Mouse (Mus musculus): ENCODE data around the gene Zc3h18. TPM values are rescaled to one million over a fixed set of nuclear protein-coding genes. Genes with fewer than 3 reads are reported as not detected.

Gene Zc3h18
- polyA plus RNA-seq, 1 experiment from 2014 or later: 54.8 TPM

- no peak for ATAC-seq (replicated peaks; ENCODE audit: low FRiP score)
- Histone ChIP-seq H3K4me1 (replicated peaks; ENCODE audit: control insufficient read depth, insufficient read depth, low read length) (no peaks in the 10 kb centered on the region), H3K4me2 (ENCODE audit: low read depth, low read length, severe bottlenecking) (peak overlapping the region; percentile 51), H3K9me3 (ENCODE audit: control insufficient read depth, low read length) (no peaks in the 10 kb centered on the region), H3K27me3 (ENCODE audit: control insufficient read depth, insufficient read depth, low read length) (peaks cover 25% of the 10 kb centered on the region), H3K4me3 (ENCODE audit: low read depth, low read length) (peak overlapping the region; percentile 24), H3K27ac (ENCODE audit: low read depth, low read length) (no peak overlapping the region), H3K36me3 (ENCODE audit: control insufficient read depth, insufficient read depth, low read length) (no peaks in the 10 kb centered on the region), H3K9ac (ENCODE audit: low read length) (peak overlapping the region; percentile 49; the same call in 1 of the 2 replicates)
- WGBS: 3% methylated on average over 11 of the region's 11 CpGs
- DNase-seq (ENCODE audit: low spot score): no peak
Observed at GRCm38 (mm10) chr8:122343341-122343740, 33.1 kb upstream of the Zc3h18 start.

GRCm38 (mm10) chr8:122343758-122344157 is 32.7 kb upstream of the Zc3h18 start:
- peak overlapping the region; percentile 49; the same call in 1 of the 2 replicates for H3K9ac ChIP-seq (ENCODE audit: low read length)
- H3K9me3 ChIP-seq (ENCODE audit: control insufficient read depth, low read length): no peaks in the 10 kb centered on the region
- H3K27me3 ChIP-seq (ENCODE audit: control insufficient read depth, insufficient read depth, low read length): peaks cover 22% of the 10 kb centered on the region
- H3K4me2 ChIP-seq (ENCODE audit: low read depth, low read length, severe bottlenecking): peak overlapping the region; percentile 51
- H3K4me1 ChIP-seq (replicated peaks; ENCODE audit: control insufficient read depth, insufficient read depth, low read length): no peaks in the 10 kb centered on the region
- H3K36me3 ChIP-seq (ENCODE audit: control insufficient read depth, insufficient read depth, low read length): no peaks in the 10 kb centered on the region
- under 1% methylated on average over 14 of the region's 14 CpGs for WGBS
- no peak overlapping the region for H3K27ac ChIP-seq (ENCODE audit: low read depth, low read length)
- H3K4me3 ChIP-seq (ENCODE audit: low read depth, low read length): peak overlapping the region; percentile 24
- ATAC-seq (replicated peaks; ENCODE audit: low FRiP score) (no peak), DNase-seq (ENCODE audit: low spot score) (no peak)

GRCm38 (mm10) chr8:122344219-122344618 is 32.2 kb upstream of the Zc3h18 start:
- Histone ChIP-seq H3K4me2 (ENCODE audit: low read depth, low read length, severe bottlenecking) (no peak overlapping the region), H3K27ac (ENCODE audit: low read depth, low read length) (no peak overlapping the region), H3K36me3 (ENCODE audit: control insufficient read depth, insufficient read depth, low read length) (no peaks in the 10 kb centered on the region), H3K9me3 (ENCODE audit: control insufficient read depth, low read length) (no peaks in the 10 kb centered on the region), H3K4me1 (replicated peaks; ENCODE audit: control insufficient read depth, insufficient read depth, low read length) (no peaks in the 10 kb centered on the region), H3K9ac (ENCODE audit: low read length) (no peak overlapping the region), H3K27me3 (ENCODE audit: control insufficient read depth, insufficient read depth, low read length) (peaks cover 22% of the 10 kb centered on the region), H3K4me3 (ENCODE audit: low read depth, low read length) (peak overlapping the region; percentile 24; the same call in 1 of the 2 replicates)
- no peak for DNase-seq (ENCODE audit: low spot score)
- WGBS: 2% methylated on average over 2 of the region's 5 CpGs
- no peak; the same call in 1 of the 2 replicates for ATAC-seq (replicated peaks; ENCODE audit: low FRiP score)

- H3K4me1 ChIP-seq (replicated peaks; ENCODE audit: control insufficient read depth, insufficient read depth, low read length): peaks cover 4% of the 10 kb centered on the region; the same call in 1 of the 2 replicates
- no peak overlapping the region for H3K9ac ChIP-seq (ENCODE audit: low read length)
- H3K9me3 ChIP-seq (ENCODE audit: control insufficient read depth, low read length): no peaks in the 10 kb centered on the region
- H3K27ac ChIP-seq (ENCODE audit: low read depth, low read length): no peak overlapping the region
- no peak overlapping the region for H3K4me2 ChIP-seq (ENCODE audit: low read depth, low read length, severe bottlenecking)
- peaks cover 22% of the 10 kb centered on the region for H3K27me3 ChIP-seq (ENCODE audit: control insufficient read depth, insufficient read depth, low read length)
- no peaks in the 10 kb centered on the region for H3K36me3 ChIP-seq (ENCODE audit: control insufficient read depth, insufficient read depth, low read length)
- no peak overlapping the region for H3K4me3 ChIP-seq (ENCODE audit: low read depth, low read length)
- DNase-seq (ENCODE audit: low spot score) (no peak), ATAC-seq (replicated peaks; ENCODE audit: low FRiP score) (no peak)
- whole genome bisulfite sequencing: 54% methylated on average over 12 of the region's 12 CpGs
Observed at GRCm38 (mm10) chr8:122345181-122346095, 31.0 kb upstream of the Zc3h18 start.

- H3K4me1 ChIP-seq (replicated peaks; ENCODE audit: control insufficient read depth, insufficient read depth, low read length): peaks cover 7% of the 10 kb centered on the region; the same call in 1 of the 2 replicates
- ATAC-seq (replicated peaks; ENCODE audit: low FRiP score) (no peak), DNase-seq (ENCODE audit: low spot score) (no peak)
- H3K36me3 ChIP-seq (ENCODE audit: control insufficient read depth, insufficient read depth, low read length): no peaks in the 10 kb centered on the region
- H3K9me3 ChIP-seq (ENCODE audit: control insufficient read depth, low read length): no peaks in the 10 kb centered on the region
- H3K27ac ChIP-seq (ENCODE audit: low read depth, low read length): no peak overlapping the region
- H3K9ac ChIP-seq (ENCODE audit: low read length): no peak overlapping the region
- whole genome bisulfite sequencing: 82% methylated on average over 5 of the region's 5 CpGs
- H3K4me2 ChIP-seq (ENCODE audit: low read depth, low read length, severe bottlenecking): no peak overlapping the region
- peaks cover 11% of the 10 kb centered on the region for H3K27me3 ChIP-seq (ENCODE audit: control insufficient read depth, insufficient read depth, low read length)
- H3K4me3 ChIP-seq (ENCODE audit: low read depth, low read length): no peak overlapping the region
Observed at GRCm38 (mm10) chr8:122347811-122348552, 28.4 kb upstream of the Zc3h18 start.

GRCm38 (mm10) chr8:122349357-122350297 is 26.8 kb upstream of the Zc3h18 start:
- Histone ChIP-seq H3K4me1 (replicated peaks; ENCODE audit: control insufficient read depth, insufficient read depth, low read length) (peaks cover 7% of the 10 kb centered on the region; the same call in 1 of the 2 replicates), H3K4me3 (ENCODE audit: low read depth, low read length) (no peak overlapping the region), H3K27ac (ENCODE audit: low read depth, low read length) (no peak overlapping the region), H3K36me3 (ENCODE audit: control insufficient read depth, insufficient read depth, low read length) (no peaks in the 10 kb centered on the region), H3K9ac (ENCODE audit: low read length) (no peak overlapping the region), H3K4me2 (ENCODE audit: low read depth, low read length, severe bottlenecking) (no peak overlapping the region), H3K27me3 (ENCODE audit: control insufficient read depth, insufficient read depth, low read length) (peaks cover 2% of the 10 kb centered on the region), H3K9me3 (ENCODE audit: control insufficient read depth, low read length) (no peaks in the 10 kb centered on the region)
- DNase-seq (ENCODE audit: low spot score) (no peak), ATAC-seq (replicated peaks; ENCODE audit: low FRiP score) (no peak)
- 47% methylated on average over 15 of the region's 15 CpGs for WGBS

GRCm38 (mm10) chr8:122350309-122351089 is 25.9 kb upstream of the Zc3h18 start:
- H3K9me3 ChIP-seq (ENCODE audit: control insufficient read depth, low read length): no peaks in the 10 kb centered on the region
- WGBS: 22% methylated on average over 11 of the region's 11 CpGs
- no peak overlapping the region for H3K4me3 ChIP-seq (ENCODE audit: low read depth, low read length)
- H3K9ac ChIP-seq (ENCODE audit: low read length): no peak overlapping the region
- peaks cover 7% of the 10 kb centered on the region; the same call in 1 of the 2 replicates for H3K4me1 ChIP-seq (replicated peaks; ENCODE audit: control insufficient read depth, insufficient read depth, low read length)
- no peaks in the 10 kb centered on the region for H3K36me3 ChIP-seq (ENCODE audit: control insufficient read depth, insufficient read depth, low read length)
- no peak for DNase-seq (ENCODE audit: low spot score)
- H3K4me2 ChIP-seq (ENCODE audit: low read depth, low read length, severe bottlenecking): no peak overlapping the region
- no peaks in the 10 kb centered on the region; the same call in 1 of the 2 replicates for H3K27me3 ChIP-seq (ENCODE audit: control insufficient read depth, insufficient read depth, low read length)
- H3K27ac ChIP-seq (ENCODE audit: low read depth, low read length): no peak overlapping the region
- peak; percentile 76; the same call in 1 of the 2 replicates for ATAC-seq (replicated peaks; ENCODE audit: low FRiP score)
